Mouse (Mus musculus): ENCODE data around the gene Tmed8. TPM values are rescaled to one million over a fixed set of nuclear protein-coding genes. Genes with fewer than 3 reads are reported as not detected.

The Tmed8 gene
- polyA plus RNA-seq, 1 experiment from 2014 or later: 3.8 TPM

DNA sequence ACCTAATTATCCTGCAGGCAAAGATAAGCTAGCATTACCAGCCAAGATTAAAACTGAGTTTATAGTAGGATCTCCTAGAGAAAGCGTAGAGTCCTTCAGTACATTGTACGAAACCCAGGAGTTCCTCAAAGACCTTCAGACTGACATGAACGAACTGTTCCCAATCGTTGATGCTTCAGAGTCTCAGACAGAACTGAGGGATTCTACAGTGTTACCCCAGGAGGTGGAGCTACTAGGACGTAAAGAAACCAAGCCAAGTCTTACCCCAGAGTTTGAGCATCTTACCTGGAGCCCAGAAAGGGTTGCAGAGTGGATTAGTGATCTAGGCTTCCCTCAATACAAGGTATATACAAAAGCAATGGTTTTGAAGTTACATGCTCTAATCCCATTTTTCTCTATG is 1.4 kb upstream of the Tmed8 start:
- Histone ChIP-seq H3K9me3 (no peaks in the 10 kb centered on the region), H3K4me2 (no peak overlapping the region), H3K4me1 (replicated peaks) (peaks cover 28% of the 10 kb centered on the region), H3K27me3 (no peaks in the 10 kb centered on the region), H3K9ac (no peak overlapping the region), H3K36me3 (no peaks in the 10 kb centered on the region), H3K27ac (replicated peaks) (no peak overlapping the region), H3K4me3 (no peak overlapping the region)
- 76% methylated on average over 5 of the region's 5 CpGs for WGBS
- no peak for ATAC-seq (ENCODE audit: low read depth)

- H3K27ac ChIP-seq (replicated peaks): peak within 1 kb of the TSS; percentile 93
- H3K9me3 ChIP-seq: no peaks in the 10 kb centered on the region
- WGBS: under 1% methylated on average over 35 of the region's 38 CpGs
Observed at GRCm38 (mm10) chr12:87199206-87199972, 865 bp downstream of the Tmed8 start, which contains the start of gene Samd15. Gene Samd15, plus strand, starts transcription at chr12:87199723.

DNA sequence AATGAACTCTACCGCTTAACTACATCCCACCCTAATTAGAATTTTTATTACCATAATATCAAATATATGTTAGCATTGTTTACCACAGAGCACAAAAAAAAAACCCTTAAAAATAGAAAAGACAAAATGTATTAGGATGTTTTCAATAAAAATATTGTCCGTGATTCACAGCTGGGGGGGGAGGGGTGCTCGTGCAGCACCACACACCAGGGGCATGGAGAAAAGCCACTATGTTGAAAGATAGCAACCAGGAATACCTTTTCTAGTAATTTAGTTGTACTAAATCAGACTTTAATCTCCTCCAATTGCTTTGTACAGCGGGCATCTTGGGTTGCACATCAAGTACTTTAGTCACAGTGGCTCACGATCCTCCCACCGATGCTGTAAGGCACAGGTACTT is 1.5 kb downstream of the Tmed8 start:
- Histone ChIP-seq H3K4me1 (replicated peaks) (peaks cover 28% of the 10 kb centered on the region), H3K4me2 (peak overlapping the region; percentile 79), H3K9ac (peak overlapping the region; percentile 92), H3K27ac (replicated peaks) (no peak overlapping the region), H3K27me3 (no peaks in the 10 kb centered on the region), H3K36me3 (no peaks in the 10 kb centered on the region), H3K4me3 (peak overlapping the region; percentile 87), H3K9me3 (no peaks in the 10 kb centered on the region)
- 44% methylated on average over 6 of the region's 6 CpGs for WGBS
- ATAC-seq (ENCODE audit: low read depth): no peak

More at GRCm38 (mm10) chr12:87199206-87199972, 865 bp downstream of the Tmed8 start, which contains the start of gene Samd15:
- H3K9ac ChIP-seq: peak within 1 kb of the TSS; percentile 92
- H3K4me1 ChIP-seq (replicated peaks): peaks cover 28% of the 10 kb centered on the region
- ATAC-seq (ENCODE audit: low read depth): peak; percentile 80
- no peaks in the 10 kb centered on the region for H3K27me3 ChIP-seq
- peak within 1 kb of the TSS; percentile 79 for H3K4me2 ChIP-seq
- no peaks in the 10 kb centered on the region for H3K36me3 ChIP-seq
- H3K4me3 ChIP-seq: peak within 1 kb of the TSS; percentile 87

GRCm38 (mm10) chr12:87196310-87196709 is 3.9 kb downstream of the Tmed8 start:
- H3K9me3 ChIP-seq: no peaks in the 10 kb centered on the region
- H3K27ac ChIP-seq (replicated peaks): no peak overlapping the region
- H3K9ac ChIP-seq: no peak overlapping the region
- H3K4me1 ChIP-seq (replicated peaks): peaks cover 32% of the 10 kb centered on the region
- H3K4me3 ChIP-seq: no peak overlapping the region
- no peaks in the 10 kb centered on the region for H3K36me3 ChIP-seq
- ATAC-seq (ENCODE audit: low read depth): no peak
- no peak overlapping the region for H3K4me2 ChIP-seq
- no peaks in the 10 kb centered on the region for H3K27me3 ChIP-seq

DNA sequence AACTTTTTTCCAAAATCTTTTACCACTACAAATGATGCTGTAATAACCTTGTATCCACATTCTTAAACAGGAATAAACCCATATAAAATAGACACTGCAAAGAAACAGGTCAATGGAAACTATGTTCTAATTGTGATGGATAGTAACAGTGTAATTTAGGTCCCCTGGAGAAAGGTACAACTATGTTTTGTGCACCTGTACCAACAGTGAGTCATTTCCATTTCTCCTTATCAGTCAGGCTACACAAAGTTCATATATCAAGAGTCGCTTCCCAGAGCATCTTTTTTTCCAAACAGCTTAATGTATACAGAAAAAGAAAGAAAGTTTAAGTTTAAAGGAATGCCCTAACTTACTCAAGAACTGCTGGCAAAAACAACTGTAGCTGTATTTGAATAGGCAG is 5.2 kb downstream of the Tmed8 start:
- Histone ChIP-seq H3K27me3 (no peaks in the 10 kb centered on the region), H3K36me3 (no peaks in the 10 kb centered on the region), H3K9me3 (no peaks in the 10 kb centered on the region), H3K27ac (replicated peaks) (no peak overlapping the region), H3K4me1 (replicated peaks) (peaks cover 29% of the 10 kb centered on the region), H3K4me3 (no peak overlapping the region), H3K4me2 (no peak overlapping the region), H3K9ac (no peak overlapping the region)
- WGBS: 97% methylated on average over 1 of the region's 1 CpGs
- ATAC-seq (ENCODE audit: low read depth): no peak

DNA sequence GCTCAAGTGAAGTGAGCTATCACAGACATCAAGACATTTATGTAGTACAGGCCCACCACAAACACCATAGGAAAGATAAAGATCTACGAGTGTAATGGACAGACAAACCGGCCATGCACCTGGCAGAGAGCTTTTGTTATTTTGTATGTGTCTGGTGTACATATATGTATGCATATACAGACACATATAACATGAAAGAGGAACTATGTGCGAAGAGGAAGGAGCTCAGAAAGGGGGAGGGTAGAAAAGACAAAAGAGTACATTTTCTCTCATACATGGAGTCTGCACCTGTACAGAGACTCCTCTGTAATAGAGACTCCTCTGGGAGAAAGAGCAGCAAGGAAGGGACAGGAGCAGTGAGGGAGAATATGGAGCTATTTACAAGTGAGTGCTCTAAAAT is 7.2 kb downstream of the Tmed8 start:
- no peak overlapping the region for H3K27ac ChIP-seq (replicated peaks)
- no peaks in the 10 kb centered on the region for H3K27me3 ChIP-seq
- 89% methylated on average over 3 of the region's 3 CpGs for WGBS
- H3K4me2 ChIP-seq: no peak overlapping the region
- H3K4me1 ChIP-seq (replicated peaks): peaks cover 14% of the 10 kb centered on the region
- no peak for ATAC-seq (ENCODE audit: low read depth)
- H3K9me3 ChIP-seq: no peaks in the 10 kb centered on the region
- H3K36me3 ChIP-seq: no peaks in the 10 kb centered on the region
- no peak overlapping the region for H3K4me3 ChIP-seq
- no peak overlapping the region for H3K9ac ChIP-seq

DNA sequence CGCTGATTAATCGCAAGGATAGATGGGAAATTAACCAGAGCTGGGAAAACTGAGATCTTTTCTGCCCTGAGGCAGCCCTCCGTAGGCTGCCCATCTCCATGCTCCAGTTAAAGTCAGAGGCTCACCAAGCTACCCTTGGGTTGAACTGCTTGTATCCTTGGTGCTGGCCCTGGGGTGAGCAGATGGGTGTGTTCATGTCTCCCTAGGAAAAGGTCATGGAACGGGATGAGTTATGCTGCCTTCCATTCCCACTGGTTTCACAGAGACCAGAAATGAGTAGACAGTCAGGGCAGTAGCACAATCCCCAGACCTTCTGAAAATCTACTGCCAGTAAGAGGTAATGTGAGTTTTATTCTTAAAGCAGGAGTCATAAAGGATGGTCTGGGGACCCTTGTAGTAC is 22.6 kb downstream of the Tmed8 start:
- Histone ChIP-seq H3K9me3 (no peaks in the 10 kb centered on the region), H3K4me1 (replicated peaks) (0 out of 2 replicates have a peak, but pooled peaks cover 6% of the 10 kb centered on the region), H3K4me2 (no peak overlapping the region), H3K4me3 (no peak overlapping the region), H3K36me3 (peaks cover 35% of the 10 kb centered on the region), H3K9ac (no peak overlapping the region), H3K27me3 (no peaks in the 10 kb centered on the region), H3K27ac (replicated peaks) (no peak overlapping the region)
- ATAC-seq (ENCODE audit: low read depth): no peak
- WGBS: 94% methylated on average over 4 of the region's 4 CpGs

GRCm38 (mm10) chr12:87175194-87175946 is 24.9 kb downstream of the Tmed8 start:
- Histone ChIP-seq H3K9me3 (no peaks in the 10 kb centered on the region), H3K27ac (replicated peaks) (no peak overlapping the region; the same call in 1 of the 2 replicates), H3K4me2 (no peak overlapping the region), H3K4me1 (replicated peaks) (0 out of 2 replicates have a peak, but pooled peaks cover 6% of the 10 kb centered on the region), H3K27me3 (no peaks in the 10 kb centered on the region), H3K36me3 (peaks cover 51% of the 10 kb centered on the region), H3K4me3 (no peak overlapping the region), H3K9ac (no peak overlapping the region)
- WGBS: 84% methylated on average over 4 of the region's 4 CpGs
- ATAC-seq (ENCODE audit: low read depth): no peak

GRCm38 (mm10) chr12:87160815-87161214 is 39.4 kb downstream of the Tmed8 start:
- ATAC-seq (ENCODE audit: low read depth): no peak
- no peak overlapping the region for H3K9ac ChIP-seq
- peaks cover 26% of the 10 kb centered on the region for H3K36me3 ChIP-seq
- H3K9me3 ChIP-seq: no peaks in the 10 kb centered on the region
- H3K4me3 ChIP-seq: no peak overlapping the region
- H3K4me2 ChIP-seq: no peak overlapping the region
- no peaks in the 10 kb centered on the region for H3K27me3 ChIP-seq
- WGBS: 78% methylated on average over 5 of the region's 5 CpGs
- H3K4me1 ChIP-seq (replicated peaks): no peaks in the 10 kb centered on the region
- H3K27ac ChIP-seq (replicated peaks): no peak overlapping the region

DNA sequence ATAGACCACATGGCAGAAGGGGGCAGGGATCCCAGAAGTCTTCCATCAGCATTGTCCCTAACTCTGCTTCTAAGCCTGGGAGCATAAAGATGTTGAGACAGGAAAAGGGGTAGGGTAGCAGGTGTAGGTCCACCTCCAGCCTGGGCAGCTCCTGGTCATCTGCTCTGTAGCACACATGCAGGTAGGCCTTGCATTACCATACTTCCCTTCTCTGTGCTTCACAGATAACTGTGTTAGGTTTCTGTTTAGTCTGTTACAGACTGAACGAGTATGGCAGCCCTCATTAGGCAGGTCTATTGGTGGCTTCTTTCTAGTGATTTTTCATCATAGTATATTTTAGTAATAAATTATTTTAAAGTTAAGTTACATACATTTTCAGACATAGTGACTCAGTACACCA is 39.9 kb downstream of the Tmed8 start:
- peaks cover 22% of the 10 kb centered on the region for H3K36me3 ChIP-seq
- no peak overlapping the region for H3K4me3 ChIP-seq
- no peaks in the 10 kb centered on the region for H3K9me3 ChIP-seq
- H3K4me2 ChIP-seq: no peak overlapping the region
- H3K9ac ChIP-seq: no peak overlapping the region
- WGBS: 76% methylated on average over 1 of the region's 1 CpGs
- H3K27ac ChIP-seq (replicated peaks): no peak overlapping the region
- H3K4me1 ChIP-seq (replicated peaks): no peaks in the 10 kb centered on the region
- no peak for ATAC-seq (ENCODE audit: low read depth)
- no peaks in the 10 kb centered on the region for H3K27me3 ChIP-seq

- H3K9ac ChIP-seq: no peak overlapping the region
- H3K4me3 ChIP-seq: no peak overlapping the region
- no peaks in the 10 kb centered on the region for H3K9me3 ChIP-seq
- no peaks in the 10 kb centered on the region for H3K4me1 ChIP-seq (replicated peaks)
- H3K4me2 ChIP-seq: no peak overlapping the region
- ATAC-seq (ENCODE audit: low read depth): no peak
- no peak overlapping the region for H3K27ac ChIP-seq (replicated peaks)
- peaks cover 10% of the 10 kb centered on the region for H3K36me3 ChIP-seq
- H3K27me3 ChIP-seq: no peaks in the 10 kb centered on the region
- WGBS: 83% methylated on average over 7 of the region's 7 CpGs
Observed at GRCm38 (mm10) chr12:87158099-87158498, 42.2 kb downstream of the Tmed8 start.

DNA sequence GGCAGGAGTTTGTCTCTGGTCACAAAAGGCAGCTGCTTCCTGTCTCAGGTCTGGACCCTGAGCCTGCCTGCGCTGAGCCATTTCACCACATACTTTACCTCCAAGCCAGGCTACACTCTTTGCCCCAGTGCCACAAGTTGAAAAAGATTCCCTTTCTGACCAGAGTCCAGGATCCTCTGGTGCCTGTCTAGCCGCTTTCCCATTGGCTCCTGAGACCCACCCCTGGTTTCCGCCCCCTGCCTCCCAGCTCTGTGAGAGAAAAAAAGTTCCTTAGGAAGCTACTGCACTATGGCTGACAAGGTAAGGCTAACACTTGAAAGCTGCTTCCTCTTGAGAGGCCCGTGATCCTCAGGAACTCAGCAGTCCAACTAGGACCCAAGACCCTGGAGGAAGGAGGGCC is 42.9 kb downstream of the Tmed8 start:
- no peak for ATAC-seq (ENCODE audit: low read depth)
- H3K4me1 ChIP-seq (replicated peaks): no peaks in the 10 kb centered on the region
- no peak overlapping the region for H3K4me3 ChIP-seq
- H3K27me3 ChIP-seq: no peaks in the 10 kb centered on the region
- H3K9ac ChIP-seq: no peak overlapping the region
- WGBS: 67% methylated on average over 4 of the region's 4 CpGs
- H3K9me3 ChIP-seq: 0 out of 2 replicates have a peak, but pooled peaks cover 3% of the 10 kb centered on the region
- H3K36me3 ChIP-seq: peaks cover 8% of the 10 kb centered on the region
- no peak overlapping the region for H3K27ac ChIP-seq (replicated peaks)
- no peak overlapping the region for H3K4me2 ChIP-seq
